Mouse (Mus musculus) lung, postnatal 0 days (tissue): ENCODE measurements at regions not wholly inside any gene's neighbourhood (a gene's known extent, or its start where the extent isn't known, plus 50 kb on each side); places are given as distances from the start of the nearest gene placed in this dataset.

Experiments
- ATAC-seq: fragments of 200-750 bp; cut with Nextera tagmentation; 2 replicates; pipeline ENCODE4 v1.8.0; 2017; ENCODE audit warnings: moderate library complexity
- DNase-seq: peaks from one replicate; pipeline ENCODE4 v3.0.0-alpha.2; 2016; ENCODE audit warnings: low spot score
- H3K27ac ChIP-seq: fragments of 300-500 bp; sonication (generic); 2 replicates; pipeline ENCODE4 v1.5.1; 2014; ENCODE audit warnings: antibody characterized with exemption, mild to moderate bottlenecking, low read length, mixed read lengths
- H3K27me3 ChIP-seq: fragments of 300-500 bp; sonication (generic); replicated peaks from 2 replicates; pipeline ENCODE4 v1.6.1; 2014; ENCODE audit warnings: low read length, mixed read lengths; ENCODE audit not compliant: insufficient read depth
- H3K36me3 ChIP-seq: fragments of 300-500 bp; sonication (generic); 2 replicates; pipeline ENCODE4 v1.6.1; 2014; ENCODE audit warnings: low read length, mixed read lengths; ENCODE audit not compliant: insufficient read depth
- H3K4me1 ChIP-seq: fragments of 300-500 bp; sonication (generic); 2 replicates; pipeline ENCODE4 v1.6.1; 2014; ENCODE audit warnings: antibody characterized with exemption, low read depth, low read length, mixed read lengths; ENCODE audit not compliant: insufficient read depth
- H3K4me2 ChIP-seq: fragments of 300-500 bp; sonication (generic); replicated peaks from 2 replicates; pipeline ENCODE4 v1.6.1; 2014; ENCODE audit warnings: low read depth, mild to moderate bottlenecking, low read length, moderate library complexity, mixed read lengths
- H3K4me3 ChIP-seq: fragments of 300-500 bp; sonication (generic); 2 replicates; pipeline ENCODE4 v1.5.1; 2014; ENCODE audit warnings: low read depth, low read length
- H3K9ac ChIP-seq: fragments of 300-500 bp; sonication (generic); replicated peaks from 2 replicates; pipeline ENCODE4 v1.6.1; 2014; ENCODE audit warnings: low read depth, mild to moderate bottlenecking
- H3K9me3 ChIP-seq: fragments of 300-500 bp; sonication (generic); 2 replicates; pipeline ENCODE4 v1.6.1; 2016; ENCODE audit warnings: low read length, mixed read lengths
- CTCF ChIP-seq: IDR thresholded peaks from 2 replicates; pipeline ENCODE4 v1.5.1; 2016; ENCODE audit warnings: antibody characterized with exemption, mild to moderate bottlenecking
- EP300 ChIP-seq: IDR thresholded peaks from 2 replicates; pipeline ENCODE4 v1.6.1; 2016; ENCODE audit warnings: antibody characterized with exemption, mild to moderate bottlenecking, control low read depth
- WGBS: fragments of 180-500 bp; shearing (Covaris S2); extraction: QIAGEN DNeasy Blood & Tissue Kit; methylation state at CpG from one replicate; pipeline ENCODE4 v1.1.7; 2014; 5-methylcytosine and 5-hydroxymethylcytosine counted together

DNA sequence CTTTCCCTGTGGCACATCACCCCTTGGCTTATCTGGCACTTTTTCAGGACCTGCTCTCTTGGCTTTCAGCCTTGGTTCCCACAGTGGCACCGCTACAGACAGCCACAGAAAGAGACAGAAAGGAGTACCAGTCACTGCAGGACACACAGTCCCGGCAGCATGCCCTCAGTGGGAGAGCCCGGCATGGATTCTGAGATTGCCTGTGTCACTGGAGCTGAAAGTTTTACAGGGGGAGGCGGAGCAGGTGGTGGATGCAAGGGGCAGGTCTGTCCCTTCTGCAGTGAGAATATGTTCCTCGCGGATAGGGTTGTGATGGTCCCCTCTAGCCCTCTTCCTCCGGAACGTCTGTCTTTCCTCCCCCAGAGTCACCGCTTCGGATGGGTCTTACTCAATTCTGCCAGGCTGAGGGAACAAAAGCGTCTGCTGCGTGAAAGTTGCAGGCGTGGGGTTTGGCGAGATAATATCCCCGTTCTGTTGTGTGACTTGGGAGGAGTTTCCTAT, 162.3 kb upstream of the Fstl4 start:
- Histone ChIP-seq H3K9me3 (no peaks in the 10 kb centered on the region), H3K9ac (no peak overlapping the region), H3K27ac (no peak overlapping the region), H3K36me3 (no peaks in the 10 kb centered on the region), H3K4me2 (no peak overlapping the region), H3K27me3 (no peaks in the 10 kb centered on the region), H3K4me3 (no peak overlapping the region), H3K4me1 (no peaks in the 10 kb centered on the region)
- DNase-seq, result no peak
- no peak for ATAC-seq
- TF ChIP-seq EP300, result no peak
- TF ChIP-seq CTCF, result no peak
- WGBS, result 64% methylated on average over 15 of the region's 15 CpGs

DNA sequence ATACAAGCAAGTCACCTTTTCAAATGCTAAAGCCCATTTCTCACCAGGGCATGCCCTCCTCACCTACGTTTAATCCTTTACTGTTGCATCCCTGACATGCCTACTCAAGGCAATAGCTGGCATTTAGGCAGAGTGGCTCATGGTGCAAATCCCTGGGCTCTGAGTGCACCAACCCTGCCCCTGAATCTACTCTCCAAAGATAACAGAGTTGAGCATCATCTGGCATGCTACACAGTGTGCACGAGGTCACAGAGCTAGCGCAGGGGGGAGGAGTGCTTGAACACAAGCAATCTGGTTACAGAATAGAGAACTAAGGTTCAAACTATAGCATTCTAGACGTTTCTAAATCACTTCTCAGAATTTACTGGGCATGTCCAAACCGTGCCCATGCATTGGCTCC, 161.6 kb upstream of the Fstl4 start:
- Histone ChIP-seq H3K9me3 (no peaks in the 10 kb centered on the region), H3K9ac (no peak overlapping the region), H3K4me3 (no peak overlapping the region), H3K27ac (no peak overlapping the region), H3K4me1 (no peaks in the 10 kb centered on the region), H3K36me3 (no peaks in the 10 kb centered on the region), H3K4me2 (no peak overlapping the region), H3K27me3 (no peaks in the 10 kb centered on the region)
- DNase-seq (no peak), ATAC-seq (no peak)
- no peak for TF ChIP-seq CTCF
- TF ChIP-seq EP300, result no peak
- 61% methylated on average over 5 of the region's 5 CpGs for WGBS

DNA sequence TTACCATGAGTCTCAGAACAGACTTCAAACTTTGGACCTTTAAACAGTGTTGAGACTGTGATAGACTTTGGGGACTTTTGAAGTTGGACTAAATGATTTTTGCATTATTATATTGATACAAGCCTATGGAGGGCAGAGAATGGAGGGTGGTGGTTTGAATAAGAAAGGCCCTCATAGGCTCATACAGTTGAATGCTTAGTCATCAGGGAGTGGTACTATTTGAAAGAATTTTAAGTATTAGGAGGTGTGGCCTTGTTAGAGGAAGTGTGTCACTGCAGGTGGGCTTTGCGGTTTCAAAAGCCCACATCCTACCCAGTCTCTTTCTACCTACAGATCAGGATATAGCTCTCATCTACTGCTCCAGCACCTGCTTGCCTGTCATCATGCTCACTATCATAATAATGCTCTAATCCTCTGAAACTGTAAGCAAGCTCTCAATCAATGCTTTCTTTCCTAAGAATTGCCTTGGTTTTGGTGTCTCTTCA, 153.7 kb upstream of the Fstl4 start:
- H3K9ac ChIP-seq, result no peak overlapping the region
- H3K4me2 ChIP-seq, result no peak overlapping the region
- H3K4me1 ChIP-seq, result no peaks in the 10 kb centered on the region
- DNase-seq (no peak), ATAC-seq (no peak)
- no peaks in the 10 kb centered on the region for H3K9me3 ChIP-seq
- WGBS, result 94% methylated on average over 1 of the region's 1 CpGs
- H3K27ac ChIP-seq, result no peak overlapping the region
- TF ChIP-seq EP300 (no peak), CTCF (no peak)
- H3K36me3 ChIP-seq, result no peaks in the 10 kb centered on the region
- H3K27me3 ChIP-seq, result no peaks in the 10 kb centered on the region
- H3K4me3 ChIP-seq, result no peak overlapping the region

DNA sequence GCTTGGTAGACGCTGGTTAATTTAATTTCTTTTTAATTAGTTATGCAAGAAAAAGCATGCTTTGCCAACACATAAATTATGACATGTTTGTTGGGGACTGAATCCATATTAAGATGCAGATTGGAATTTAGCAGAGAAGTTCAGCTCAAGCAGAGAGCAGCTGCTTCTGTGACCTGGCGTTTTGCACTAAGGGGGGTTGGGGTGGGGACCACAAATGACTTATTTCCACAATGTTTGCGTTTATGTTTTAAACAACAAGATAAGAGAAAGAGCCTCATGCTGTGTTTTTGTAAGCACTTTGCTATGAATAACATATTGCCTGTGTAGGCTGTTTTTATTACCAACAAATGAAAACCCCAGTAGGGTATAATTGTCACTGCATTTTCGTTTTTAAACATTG, 148.8 kb upstream of the Fstl4 start:
- DNase-seq (peak; percentile 17), ATAC-seq (no peak)
- no peak overlapping the region for H3K9ac ChIP-seq
- no peak for TF ChIP-seq EP300
- TF ChIP-seq CTCF, result no peak
- WGBS, result 49% methylated on average over 4 of the region's 4 CpGs
- H3K9me3 ChIP-seq, result no peaks in the 10 kb centered on the region
- H3K27ac ChIP-seq, result no peak overlapping the region
- no peaks in the 10 kb centered on the region for H3K4me1 ChIP-seq
- no peaks in the 10 kb centered on the region for H3K27me3 ChIP-seq
- no peak overlapping the region for H3K4me3 ChIP-seq
- H3K4me2 ChIP-seq, result no peak overlapping the region
- no peaks in the 10 kb centered on the region for H3K36me3 ChIP-seq

DNA sequence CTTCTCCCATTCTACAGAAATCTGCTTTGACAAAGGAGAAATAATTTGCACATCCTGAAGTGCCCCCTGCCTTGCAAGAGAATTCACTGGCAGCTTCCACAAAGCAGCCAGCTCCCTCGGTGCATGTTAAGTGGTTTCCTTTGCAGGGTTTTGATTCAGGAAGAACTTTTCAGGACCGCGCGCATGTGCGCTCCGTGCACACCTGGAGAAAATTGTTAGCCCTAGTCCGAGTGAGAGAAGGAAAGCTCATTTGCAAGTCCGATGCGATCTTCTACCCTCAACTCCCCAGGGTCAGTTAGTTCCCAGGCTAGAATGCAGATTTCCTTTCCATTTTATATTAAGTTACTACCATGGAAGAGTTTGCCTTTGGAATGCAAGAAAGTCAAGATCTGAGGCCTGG, 145.8 kb upstream of the Fstl4 start:
- H3K27ac ChIP-seq, result no peak overlapping the region
- H3K9me3 ChIP-seq, result no peaks in the 10 kb centered on the region
- DNase-seq, result no peak
- no peak overlapping the region for H3K4me2 ChIP-seq
- no peak for ATAC-seq
- H3K27me3 ChIP-seq, result no peaks in the 10 kb centered on the region
- 57% methylated on average over 9 of the region's 9 CpGs for WGBS
- no peak overlapping the region for H3K4me3 ChIP-seq
- no peaks in the 10 kb centered on the region for H3K36me3 ChIP-seq
- TF ChIP-seq CTCF (no peak), EP300 (no peak)
- H3K4me1 ChIP-seq, result no peaks in the 10 kb centered on the region
- H3K9ac ChIP-seq, result no peak overlapping the region

DNA sequence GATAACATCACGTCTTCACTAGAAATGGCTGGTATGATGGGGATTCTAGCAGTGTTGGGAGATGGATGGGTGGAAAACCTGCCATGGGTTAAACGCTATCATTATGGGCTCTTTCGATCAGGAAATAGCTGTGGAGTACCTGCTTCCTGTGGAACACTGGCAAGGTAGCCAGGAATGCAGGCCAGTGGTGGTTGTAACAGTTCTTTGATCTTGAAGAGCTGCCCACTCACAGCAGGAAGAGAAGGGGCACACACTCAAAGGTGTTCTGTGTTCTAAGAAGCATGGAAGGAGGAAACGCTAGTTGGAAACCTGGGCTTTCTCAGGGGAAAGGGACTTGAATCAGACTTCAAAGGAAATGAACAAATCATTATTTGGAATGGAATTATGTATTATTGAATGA, 141.6 kb upstream of the Fstl4 start:
- TF ChIP-seq EP300, result 0 out of 2 replicates have a peak, but pooled peaks have one; percentile 28
- TF ChIP-seq CTCF, result no peak
- WGBS, result 33% methylated on average over 4 of the region's 4 CpGs
- no peaks in the 10 kb centered on the region for H3K9me3 ChIP-seq
- no peaks in the 10 kb centered on the region for H3K36me3 ChIP-seq
- no peaks in the 10 kb centered on the region for H3K27me3 ChIP-seq
- no peaks in the 10 kb centered on the region for H3K4me1 ChIP-seq
- no peak overlapping the region for H3K9ac ChIP-seq
- H3K4me2 ChIP-seq, result no peak overlapping the region
- DNase-seq (peak; percentile 53), ATAC-seq (peak; percentile 78)
- no peak overlapping the region for H3K27ac ChIP-seq
- H3K4me3 ChIP-seq, result no peak overlapping the region

DNA sequence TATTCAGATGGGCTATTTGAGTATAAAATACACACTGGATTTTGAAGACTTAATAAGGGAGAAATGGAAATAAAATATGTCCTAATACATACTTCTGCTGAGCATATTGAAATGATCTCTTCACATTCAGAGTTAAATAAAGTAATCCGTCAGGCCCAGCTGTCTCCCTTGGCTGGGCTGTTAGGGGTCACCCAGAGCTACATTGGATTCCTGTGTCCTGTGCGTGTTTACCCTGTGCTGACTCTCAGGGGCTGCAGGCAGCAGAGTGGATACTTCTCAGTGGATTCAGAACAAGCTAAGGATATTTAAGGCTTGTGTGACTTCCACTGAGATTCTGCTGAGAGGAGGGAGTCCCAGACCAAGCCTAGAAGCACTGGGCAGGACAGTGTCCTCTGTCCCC, 135.6 kb upstream of the Fstl4 start:
- H3K9me3 ChIP-seq, result no peaks in the 10 kb centered on the region
- no peak overlapping the region for H3K27ac ChIP-seq
- H3K4me3 ChIP-seq, result no peak overlapping the region
- WGBS, result 36% methylated on average over 2 of the region's 2 CpGs
- DNase-seq, result peak; percentile 23
- H3K27me3 ChIP-seq, result no peaks in the 10 kb centered on the region
- H3K4me1 ChIP-seq, result no peaks in the 10 kb centered on the region
- no peak overlapping the region for H3K4me2 ChIP-seq
- no peaks in the 10 kb centered on the region for H3K36me3 ChIP-seq
- TF ChIP-seq CTCF (no peak), EP300 (no peak)
- peak; percentile 35; the same call in 1 of the 2 replicates for ATAC-seq
- no peak overlapping the region for H3K9ac ChIP-seq
